Mouse (Mus musculus): ENCODE results near the gene Srp14. TPM values are rescaled to one million over a fixed set of nuclear protein-coding genes. Genes with fewer than 3 reads are reported as not detected.

Srp14 gene
- 38.4 and 44.8 TPM in 2 replicates for polyA plus RNA-seq (2012; rRNA removed)

- WGBS, result under 1% methylated on average over 35 of the region's 35 CpGs
- peak; percentile 89 for DNase-seq (ENCODE audit: low read depth, low spot score)
Measured at GRCm38 (mm10) chr2:118479550-118479909, at the start of gene Srp14. Gene Srp14 (minus strand): TSS chr2:118479711.

GRCm38 (mm10) chr2:118526545-118526944 is 47.0 kb upstream of the Srp14 start:
- DNase-seq (ENCODE audit: low read depth, low spot score), result no peak
- WGBS, result 90% methylated on average over 5 of the region's 5 CpGs

GRCm38 (mm10) chr2:118524811-118525210 is 45.3 kb upstream of the Srp14 start:
- no peak for DNase-seq (ENCODE audit: low read depth, low spot score)
- 82% methylated on average over 3 of the region's 3 CpGs for WGBS

GRCm38 (mm10) chr2:118523163-118523730 is 43.7 kb upstream of the Srp14 start:
- no peak for DNase-seq (ENCODE audit: low read depth, low spot score)
- WGBS, result 68% methylated on average over 5 of the region's 5 CpGs

- 12% methylated on average over 2 of the region's 2 CpGs for WGBS
- no peak for DNase-seq (ENCODE audit: low read depth, low spot score)
Measured at GRCm38 (mm10) chr2:118522265-118522664, 42.8 kb upstream of the Srp14 start.

- DNase-seq (ENCODE audit: low read depth, low spot score), result no peak
- 27% methylated on average over 9 of the region's 9 CpGs for WGBS
Measured at GRCm38 (mm10) chr2:118520042-118520933, 40.8 kb upstream of the Srp14 start.

GRCm38 (mm10) chr2:118512418-118513377 is 33.2 kb upstream of the Srp14 start:
- DNase-seq (ENCODE audit: low read depth, low spot score), result no peak
- WGBS, result 72% methylated on average over 16 of the region's 16 CpGs

GRCm38 (mm10) chr2:118511779-118512417 is 32.4 kb upstream of the Srp14 start:
- 69% methylated on average over 11 of the region's 11 CpGs for WGBS
- DNase-seq (ENCODE audit: low read depth, low spot score), result no peak

- WGBS, result 43% methylated on average over 29 of the region's 29 CpGs
- peak; percentile 38 for DNase-seq (ENCODE audit: low read depth, low spot score)
Measured at GRCm38 (mm10) chr2:118510447-118511310, 31.2 kb upstream of the Srp14 start.

- 60% methylated on average over 8 of the region's 8 CpGs for WGBS
- DNase-seq (ENCODE audit: low read depth, low spot score), result no peak
Measured at GRCm38 (mm10) chr2:118509688-118510446, 30.4 kb upstream of the Srp14 start.

- 85% methylated on average over 7 of the region's 7 CpGs for WGBS
- no peak for DNase-seq (ENCODE audit: low read depth, low spot score)
Measured at GRCm38 (mm10) chr2:118507126-118507525, 27.6 kb upstream of the Srp14 start.

GRCm38 (mm10) chr2:118500191-118500590 is 20.7 kb upstream of the Srp14 start:
- no peak for DNase-seq (ENCODE audit: low read depth, low spot score)
- WGBS, result 78% methylated on average over 2 of the region's 2 CpGs

GRCm38 (mm10) chr2:118499135-118499961 is 19.8 kb upstream of the Srp14 start:
- no peak for DNase-seq (ENCODE audit: low read depth, low spot score)
- 52% methylated on average over 20 of the region's 20 CpGs for WGBS

- DNase-seq (ENCODE audit: low read depth, low spot score), result no peak
- 88% methylated on average over 6 of the region's 6 CpGs for WGBS
Measured at GRCm38 (mm10) chr2:118498476-118498875, 19.0 kb upstream of the Srp14 start.

- no peak for DNase-seq (ENCODE audit: low read depth, low spot score)
- WGBS, result 89% methylated on average over 5 of the region's 5 CpGs
Measured at GRCm38 (mm10) chr2:118497890-118498289, 18.4 kb upstream of the Srp14 start.

- 81% methylated on average over 9 of the region's 9 CpGs for WGBS
- DNase-seq (ENCODE audit: low read depth, low spot score), result no peak
Measured at GRCm38 (mm10) chr2:118495024-118495423, 15.5 kb upstream of the Srp14 start.

GRCm38 (mm10) chr2:118491741-118492395 is 12.4 kb upstream of the Srp14 start:
- 89% methylated on average over 4 of the region's 4 CpGs for WGBS
- no peak for DNase-seq (ENCODE audit: low read depth, low spot score)

All from large intestine, adult 2 months (tissue).